Mouse (Mus musculus): Measurements from ENCODE around the gene Hist2h2ac.

DNA sequence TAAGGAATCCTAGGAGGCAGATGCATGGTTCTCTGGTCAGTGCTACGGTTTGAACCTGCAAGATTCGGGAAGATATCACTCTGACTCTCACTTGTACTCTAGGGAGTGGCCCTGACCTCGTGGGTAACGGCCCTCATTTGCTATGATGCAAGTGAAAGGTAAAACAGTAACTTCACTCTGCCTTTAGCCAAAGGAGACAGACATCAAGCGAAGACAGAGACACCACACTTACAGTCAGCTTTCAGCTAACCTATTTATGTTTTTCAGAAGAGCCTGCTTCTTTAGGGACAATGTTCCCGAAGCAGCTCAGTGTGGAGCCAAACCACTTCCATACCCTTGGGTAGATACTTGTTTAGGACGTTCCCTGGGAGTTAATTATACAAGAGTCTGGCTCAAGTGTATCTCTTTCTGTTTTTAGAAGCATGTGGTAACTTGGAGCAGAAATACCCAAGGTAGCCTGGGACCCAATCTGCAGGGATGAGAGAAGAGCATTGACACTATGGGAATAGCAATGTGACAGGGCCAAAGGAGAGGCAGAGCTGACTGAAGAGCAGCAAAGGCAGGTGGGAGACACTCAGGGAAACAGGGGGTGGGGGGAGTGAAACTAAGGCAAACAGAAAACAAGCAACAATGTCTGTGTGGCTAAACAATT is 23.4 kb upstream of the Hist2h2ac start:
- TF ChIP-seq CTCF (IDR thresholded peaks at IDR 0.05; ENCODE audit: extremely low read depth, insufficient read length, insufficient replicate concordance, low read depth, low read length) (no peak), POLR2A (IDR thresholded peaks at IDR 0.05; ENCODE audit: low read depth, low read length) (no peak)
